Mouse (Mus musculus) neural tube, embryonic 11.5 days (tissue): ENCODE data around the gene Slc6a3. TPM values are rescaled to one million over a fixed set of nuclear protein-coding genes. Genes with fewer than 3 reads are reported as not detected.

Source experiments
- ATAC-seq: fragments of 200-750 bp; cut with Nextera tagmentation; 2 replicates; pipeline ENCODE4 v1.8.0; 2017; ENCODE audit warnings: moderate number of reproducible peaks, mild to moderate bottlenecking, moderate TSS enrichment, moderate library complexity; ENCODE audit not compliant: insufficient read depth, low FRiP score, low TSS enrichment
- DNase-seq: peaks from one replicate; pipeline ENCODE4 v3.0.0-alpha.2; 2015; ENCODE audit warnings: low spot score
- H3K27ac ChIP-seq: fragments of 300-500 bp; sonication (generic); 2 replicates; pipeline ENCODE4 v1.5.1; 2014; ENCODE audit warnings: low read depth, mild to moderate bottlenecking, low read length
- H3K27me3 ChIP-seq: fragments of 300-500 bp; sonication (generic); 2 replicates; pipeline ENCODE4 v1.6.1; 2014; ENCODE audit warnings: mild to moderate bottlenecking, low read length, mixed read lengths; ENCODE audit not compliant: control insufficient read depth, insufficient read depth
- H3K36me3 ChIP-seq: fragments of 300-500 bp; sonication (generic); 2 replicates; pipeline ENCODE4 v1.6.1; 2014; ENCODE audit warnings: mild to moderate bottlenecking, low read length, moderate library complexity, mixed read lengths; ENCODE audit not compliant: control insufficient read depth, insufficient read depth
- H3K4me1 ChIP-seq: fragments of 300-500 bp; sonication (generic); 2 replicates; pipeline ENCODE4 v1.6.1; 2014; ENCODE audit warnings: low read length, mixed read lengths; ENCODE audit not compliant: control insufficient read depth, insufficient read depth
- H3K4me2 ChIP-seq: fragments of 300-500 bp; sonication (generic); 2 replicates; pipeline ENCODE4 v1.6.1; 2014; ENCODE audit warnings: low read depth, mild to moderate bottlenecking, moderate library complexity
- H3K4me3 ChIP-seq: fragments of 300-500 bp; sonication (generic); 2 replicates; pipeline ENCODE4 v1.5.1; 2014; ENCODE audit warnings: low read depth, low read length
- H3K9ac ChIP-seq: fragments of 300-500 bp; sonication (generic); 2 replicates; pipeline ENCODE4 v1.6.1; 2014; ENCODE audit warnings: mild to moderate bottlenecking, low read length
- H3K9me3 ChIP-seq: fragments of 300-500 bp; sonication (generic); 2 replicates; pipeline ENCODE4 v1.6.1; 2016; ENCODE audit warnings: low read length; ENCODE audit not compliant: control insufficient read depth
- WGBS: fragments of 180-500 bp; shearing (Covaris S2); extraction: QIAGEN DNeasy Blood & Tissue Kit; methylation state at CpG from one replicate; pipeline ENCODE4 v1.1.7; 2014; 5-methylcytosine and 5-hydroxymethylcytosine counted together
- polyA plus RNA-seq: library from polyadenylated mRNA; unstranded; fragments of >200 nt; fragmentation: Nextera tagmentation; extraction: Ambion mirVana; gene quantifications from 2 replicates; pipeline ENCODE4 v1.2.1, GENCODE M21; 2014

Slc6a3 gene
- polyA plus RNA-seq, 1 experiment from 2014 or later = not detected

- H3K27ac ChIP-seq = no peak overlapping the region
- 19% methylated on average over 13 of the region's 13 CpGs for WGBS
- H3K4me2 ChIP-seq = peak overlapping the region; percentile 61
- no peak for DNase-seq
- H3K4me1 ChIP-seq = peaks cover 5% of the 10 kb centered on the region; the same call in 1 of the 2 replicates
- no peaks in the 10 kb centered on the region for H3K9me3 ChIP-seq
- H3K9ac ChIP-seq = no peak overlapping the region; the same call in 1 of the 2 replicates
- H3K4me3 ChIP-seq = peak overlapping the region; percentile 34
- ATAC-seq = no peak
- H3K36me3 ChIP-seq = no peaks in the 10 kb centered on the region
- H3K27me3 ChIP-seq = peaks cover 29% of the 10 kb centered on the region
Observed at GRCm38 (mm10) chr13:73536824-73537223, 277 bp downstream of the Slc6a3 start.

GRCm38 (mm10) chr13:73564201-73564600, 27.7 kb downstream of the Slc6a3 start:
- WGBS = 86% methylated on average over 5 of the region's 5 CpGs
- Histone ChIP-seq H3K27ac (no peak overlapping the region), H3K9ac (no peak overlapping the region), H3K4me1 (no peaks in the 10 kb centered on the region), H3K4me2 (no peak overlapping the region), H3K27me3 (no peaks in the 10 kb centered on the region), H3K36me3 (no peaks in the 10 kb centered on the region), H3K9me3 (no peaks in the 10 kb centered on the region), H3K4me3 (no peak overlapping the region)
- ATAC-seq = no peak
- DNase-seq = no peak

- Histone ChIP-seq H3K4me3 (no peak overlapping the region), H3K9ac (no peak overlapping the region), H3K27me3 (no peaks in the 10 kb centered on the region), H3K9me3 (no peaks in the 10 kb centered on the region), H3K27ac (no peak overlapping the region), H3K4me1 (no peaks in the 10 kb centered on the region), H3K36me3 (no peaks in the 10 kb centered on the region), H3K4me2 (no peak overlapping the region)
- DNase-seq = no peak
- no peak for ATAC-seq
Observed at GRCm38 (mm10) chr13:73575051-73575450, 38.5 kb downstream of the Slc6a3 start.

GRCm38 (mm10) chr13:73577277-73577676, 40.7 kb downstream of the Slc6a3 start:
- no peaks in the 10 kb centered on the region for H3K9me3 ChIP-seq
- no peak overlapping the region for H3K27ac ChIP-seq
- WGBS = 71% methylated on average over 2 of the region's 2 CpGs
- H3K4me2 ChIP-seq = no peak overlapping the region
- no peaks in the 10 kb centered on the region for H3K36me3 ChIP-seq
- H3K4me1 ChIP-seq = no peaks in the 10 kb centered on the region
- ATAC-seq = no peak
- no peak for DNase-seq
- H3K4me3 ChIP-seq = no peak overlapping the region
- no peaks in the 10 kb centered on the region for H3K27me3 ChIP-seq
- no peak overlapping the region for H3K9ac ChIP-seq

- Histone ChIP-seq H3K27me3 (no peaks in the 10 kb centered on the region), H3K4me1 (no peaks in the 10 kb centered on the region), H3K27ac (no peak overlapping the region), H3K9me3 (no peaks in the 10 kb centered on the region), H3K4me2 (no peak overlapping the region), H3K9ac (no peak overlapping the region), H3K4me3 (no peak overlapping the region), H3K36me3 (no peaks in the 10 kb centered on the region)
- 76% methylated on average over 3 of the region's 3 CpGs for WGBS
- DNase-seq = no peak
- ATAC-seq = no peak
Observed at GRCm38 (mm10) chr13:73591488-73591887, 54.9 kb downstream of the Slc6a3 start.

- Histone ChIP-seq H3K9ac (no peak overlapping the region), H3K27ac (no peak overlapping the region), H3K27me3 (no peaks in the 10 kb centered on the region), H3K4me3 (no peak overlapping the region), H3K36me3 (no peaks in the 10 kb centered on the region), H3K4me2 (no peak overlapping the region), H3K4me1 (no peaks in the 10 kb centered on the region), H3K9me3 (no peaks in the 10 kb centered on the region)
- ATAC-seq = no peak
- 48% methylated on average over 2 of the region's 2 CpGs for WGBS
- no peak for DNase-seq
Observed at GRCm38 (mm10) chr13:73592546-73592945, 56.0 kb downstream of the Slc6a3 start.

GRCm38 (mm10) chr13:73596276-73596675, 59.7 kb downstream of the Slc6a3 start:
- no peaks in the 10 kb centered on the region for H3K27me3 ChIP-seq
- no peak overlapping the region for H3K4me3 ChIP-seq
- ATAC-seq = no peak
- no peaks in the 10 kb centered on the region for H3K9me3 ChIP-seq
- H3K4me1 ChIP-seq = no peaks in the 10 kb centered on the region
- H3K36me3 ChIP-seq = no peaks in the 10 kb centered on the region
- no peak for DNase-seq
- H3K4me2 ChIP-seq = no peak overlapping the region
- H3K9ac ChIP-seq = no peak overlapping the region
- 80% methylated on average over 4 of the region's 4 CpGs for WGBS
- no peak overlapping the region for H3K27ac ChIP-seq

GRCm38 (mm10) chr13:73600217-73600616, 63.7 kb downstream of the Slc6a3 start:
- 78% methylated on average over 4 of the region's 4 CpGs for WGBS
- Histone ChIP-seq H3K9ac (no peak overlapping the region), H3K9me3 (no peaks in the 10 kb centered on the region), H3K4me3 (no peak overlapping the region), H3K4me1 (peaks cover 3% of the 10 kb centered on the region), H3K4me2 (no peak overlapping the region), H3K27ac (no peak overlapping the region), H3K36me3 (no peaks in the 10 kb centered on the region), H3K27me3 (no peaks in the 10 kb centered on the region)
- ATAC-seq (no peak), DNase-seq (no peak)

- Histone ChIP-seq H3K4me1 (peaks cover 3% of the 10 kb centered on the region), H3K27ac (no peak overlapping the region), H3K4me2 (peak overlapping the region; percentile 84), H3K9ac (peak overlapping the region; percentile 73), H3K9me3 (no peaks in the 10 kb centered on the region), H3K36me3 (no peaks in the 10 kb centered on the region), H3K4me3 (peak overlapping the region; percentile 68), H3K27me3 (no peaks in the 10 kb centered on the region)
- DNase-seq = no peak
- WGBS = 53% methylated on average over 4 of the region's 4 CpGs
- ATAC-seq = no peak
Observed at GRCm38 (mm10) chr13:73603046-73603445, 66.5 kb downstream of the Slc6a3 start.
